Mouse (Mus musculus): ENCODE measurements around the gene Cyfip2.

The Cyfip2 gene

GRCm38 (mm10) chr11:46308271-46308974 lies 4.2 kb downstream of the Cyfip2 start:
- DNase-seq (ENCODE audit: low spot score), result no peak

DNA sequence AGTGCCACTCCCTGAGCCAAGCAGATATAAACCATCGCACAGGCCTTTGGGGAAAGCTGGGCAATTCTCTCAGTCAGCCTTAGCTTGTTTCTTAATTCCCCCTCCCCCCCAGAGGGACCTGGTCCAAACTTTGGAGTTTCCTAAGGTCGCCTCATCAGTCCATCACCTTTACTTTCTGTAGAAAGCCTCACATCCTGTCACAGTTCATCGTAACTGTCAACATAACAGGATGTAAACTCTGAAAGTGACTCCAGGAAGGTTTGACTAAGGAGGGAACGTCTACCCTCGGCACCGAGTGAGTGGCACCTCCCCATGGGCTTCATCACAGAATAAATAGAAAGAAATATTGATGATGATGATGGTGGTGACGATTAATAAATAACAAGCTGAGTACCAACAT lies 4.9 kb downstream of the Cyfip2 start:
- DNase-seq (ENCODE audit: low spot score), result no peak

GRCm38 (mm10) chr11:46306776-46307175 lies 5.9 kb downstream of the Cyfip2 start:
- no peak for DNase-seq (ENCODE audit: low spot score)

- no peak for DNase-seq (ENCODE audit: low spot score)
Observed at GRCm38 (mm10) chr11:46305881-46306520, 6.7 kb downstream of the Cyfip2 start.

GRCm38 (mm10) chr11:46304864-46305710 lies 7.6 kb downstream of the Cyfip2 start:
- DNase-seq (ENCODE audit: low spot score), result no peak

GRCm38 (mm10) chr11:46304093-46304492 lies 8.6 kb downstream of the Cyfip2 start:
- no peak for DNase-seq (ENCODE audit: low spot score)

GRCm38 (mm10) chr11:46302471-46302870 lies 10.2 kb downstream of the Cyfip2 start:
- no peak for DNase-seq (ENCODE audit: low spot score)

- DNase-seq (ENCODE audit: low spot score), result no peak
Observed at GRCm38 (mm10) chr11:46301579-46302248, 10.9 kb downstream of the Cyfip2 start.

GRCm38 (mm10) chr11:46299901-46300300 lies 12.8 kb downstream of the Cyfip2 start:
- DNase-seq (ENCODE audit: low spot score), result no peak

DNA sequence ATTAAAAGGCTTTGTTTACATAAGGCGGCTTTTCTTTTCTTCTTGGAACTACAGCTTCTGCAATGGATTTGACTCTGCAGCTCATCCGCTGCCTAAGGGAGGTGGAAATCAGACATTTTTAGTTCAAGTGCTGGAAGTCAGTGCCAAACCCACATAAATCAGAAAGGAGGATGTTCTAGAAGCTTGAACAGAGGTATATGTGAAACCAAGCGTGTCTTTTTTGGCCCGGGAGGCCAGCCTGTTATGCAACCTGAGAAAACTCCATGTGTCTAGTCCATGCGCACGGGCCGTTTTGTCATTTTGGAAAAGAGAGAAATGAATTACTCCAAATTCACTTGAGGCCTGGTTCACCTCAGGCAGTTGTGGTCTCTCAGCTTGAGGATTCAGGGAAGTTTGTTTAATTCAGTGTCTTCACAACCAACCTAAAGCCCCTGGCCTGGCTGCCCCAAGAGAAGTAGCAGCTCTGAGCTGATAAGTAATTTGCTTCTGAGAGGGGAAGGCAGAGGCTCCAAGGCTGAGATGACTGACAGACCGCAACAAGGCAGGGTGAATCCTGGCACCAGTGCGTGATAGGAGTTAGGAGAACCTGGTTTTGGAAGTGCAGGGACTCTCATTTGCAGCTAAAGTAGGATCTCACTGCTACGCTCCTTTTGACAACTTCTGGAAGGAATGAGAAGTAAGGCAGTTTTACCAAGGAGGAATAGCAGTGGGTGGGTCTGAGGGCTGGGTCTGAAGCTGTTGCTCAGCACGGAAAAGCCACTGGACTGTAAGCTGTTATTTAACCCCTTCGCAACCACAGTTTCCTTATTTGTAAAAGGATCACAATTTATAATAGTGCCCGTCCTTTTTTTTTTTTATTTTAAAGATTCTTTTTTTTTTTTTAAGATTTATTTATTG lies 13.5 kb downstream of the Cyfip2 start:
- no peak for DNase-seq (ENCODE audit: low spot score)

- no peak for DNase-seq (ENCODE audit: low spot score)
Observed at GRCm38 (mm10) chr11:46294390-46294789, 18.3 kb downstream of the Cyfip2 start.

- DNase-seq (ENCODE audit: low spot score), result no peak
Observed at GRCm38 (mm10) chr11:46293491-46293890, 19.2 kb downstream of the Cyfip2 start.

DNA sequence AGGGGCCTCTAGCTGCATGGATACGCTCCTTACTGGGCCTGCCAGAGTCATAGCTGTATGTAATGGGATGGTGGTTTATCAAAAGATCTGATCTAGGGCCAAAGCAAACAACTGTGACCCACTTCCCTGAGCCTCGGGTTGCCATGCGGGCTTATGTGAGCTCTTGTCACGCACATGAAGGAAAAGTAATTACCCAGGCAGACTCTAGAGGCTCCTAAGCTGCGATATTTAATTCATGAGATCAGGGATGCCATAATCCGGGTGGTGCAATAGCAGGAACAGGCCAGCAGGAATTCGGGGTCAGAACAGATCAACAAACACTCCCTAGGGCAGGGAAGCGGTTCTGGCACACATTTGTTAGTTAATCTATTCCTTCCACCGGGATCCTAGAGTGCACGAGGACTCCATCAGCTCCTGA lies 21.7 kb downstream of the Cyfip2 start:
- no peak for DNase-seq (ENCODE audit: low spot score)

DNA sequence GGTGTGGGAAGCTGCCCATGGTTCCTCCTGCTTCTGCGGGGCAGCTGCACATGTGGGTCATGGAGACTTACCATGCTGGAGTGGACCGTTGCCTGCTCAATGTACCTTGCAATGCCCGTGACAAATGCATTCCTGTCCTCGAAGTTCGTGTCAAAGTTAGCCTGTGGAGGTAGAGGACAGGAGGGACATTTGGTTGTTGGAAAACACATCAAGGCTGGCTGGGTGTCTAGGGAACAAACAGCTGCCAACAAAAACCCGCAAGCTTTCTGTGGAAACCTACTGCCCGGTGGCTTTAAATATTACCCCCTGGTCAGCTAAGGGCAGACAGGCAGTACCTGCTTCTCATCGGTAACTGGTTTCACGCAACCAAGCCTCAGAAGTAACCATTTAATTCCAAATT lies 23.1 kb downstream of the Cyfip2 start:
- DNase-seq (ENCODE audit: low spot score), result no peak

- no peak for DNase-seq (ENCODE audit: low spot score)
Observed at GRCm38 (mm10) chr11:46289022-46289421, 23.6 kb downstream of the Cyfip2 start.

- DNase-seq (ENCODE audit: low spot score), result no peak
Observed at GRCm38 (mm10) chr11:46288091-46288490, 24.6 kb downstream of the Cyfip2 start.

DNA sequence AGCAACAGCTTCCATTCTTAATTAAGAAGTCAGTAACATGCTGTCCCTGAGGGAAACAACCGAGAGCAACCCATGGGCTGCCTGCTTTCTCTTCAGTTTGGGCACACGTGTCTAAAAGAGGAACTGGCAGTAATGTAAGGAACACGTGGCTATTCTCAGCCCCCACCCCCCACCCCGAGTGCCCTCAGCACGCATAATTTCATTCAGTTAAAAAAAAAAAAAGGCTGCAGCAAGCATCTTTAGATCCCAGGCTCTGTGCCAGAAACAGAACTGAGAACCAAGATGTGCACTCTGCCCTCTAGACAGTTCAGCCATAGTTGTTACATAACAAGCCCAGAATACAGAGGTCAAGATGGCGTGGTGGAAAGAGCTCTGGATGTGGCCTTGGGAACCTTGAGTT lies 25.9 kb downstream of the Cyfip2 start:
- DNase-seq (ENCODE audit: low spot score), result no peak

DNA sequence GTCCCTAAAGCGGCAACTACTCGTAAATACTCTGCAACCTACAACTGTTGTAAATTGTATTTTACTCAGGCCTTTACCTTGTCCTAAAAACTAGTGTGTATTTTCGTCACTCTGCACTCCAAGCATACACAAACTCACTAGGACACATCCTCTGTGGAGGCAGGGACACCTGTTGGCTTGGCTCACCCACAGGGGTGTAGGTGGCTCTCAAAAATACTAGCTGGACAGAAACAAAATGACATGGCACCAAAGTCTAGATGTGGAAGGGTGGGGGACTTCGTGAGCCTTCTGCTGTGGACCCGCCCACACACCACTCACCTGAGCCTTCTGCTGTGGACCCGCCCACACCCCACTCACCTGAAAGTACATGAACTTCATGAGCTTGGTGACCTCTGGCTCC lies 28.9 kb downstream of the Cyfip2 start:
- no peak for DNase-seq (ENCODE audit: low spot score)

- no peak for DNase-seq (ENCODE audit: low spot score)
Observed at GRCm38 (mm10) chr11:46282612-46283011, 30.0 kb downstream of the Cyfip2 start.

- DNase-seq (ENCODE audit: low spot score), result no peak
Observed at GRCm38 (mm10) chr11:46278709-46279108, 34.0 kb downstream of the Cyfip2 start.

DNA sequence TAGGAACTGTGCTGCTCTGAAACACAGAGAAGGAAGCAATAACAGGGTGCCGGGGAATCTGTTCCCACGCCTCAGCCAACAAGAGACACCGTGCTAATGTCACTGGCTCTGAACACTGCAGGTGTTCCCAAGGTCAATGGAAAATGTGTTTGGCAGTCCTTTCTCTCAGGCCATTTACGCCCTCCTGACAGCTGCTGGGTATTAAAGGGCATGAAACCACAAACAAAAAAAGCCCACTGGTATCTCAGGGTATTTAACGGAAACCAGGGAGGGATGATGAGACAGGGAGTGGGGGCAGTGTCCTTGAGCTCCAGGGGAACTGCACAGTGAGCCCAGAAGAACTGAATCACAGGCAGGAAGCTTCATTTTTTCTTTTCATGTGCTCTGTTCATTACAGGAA lies 34.5 kb downstream of the Cyfip2 start:
- no peak for DNase-seq (ENCODE audit: low spot score)
